Mouse (Mus musculus): ENCODE measurements around the gene Smc1a. TPM values are rescaled to one million over a fixed set of nuclear protein-coding genes. Genes with fewer than 3 reads are reported as not detected.

Smc1a gene
- polyA plus RNA-seq, 1 experiment from 2014 or later, result 99.2 TPM

Other genes starting within 250 kb of the Smc1a start
- 62.4 and 65.5 TPM in 2 replicates for gene Huwe1, start 215.6 kb upstream of the Smc1a start, polyA plus RNA-seq (2015; fragmentation: Nextera tagmentation; extraction: Ambion mirVana)
- gene Hsd17b10, start 14.6 kb upstream of the Smc1a start, polyA plus RNA-seq (2015; fragmentation: Nextera tagmentation; extraction: Ambion mirVana), result 120 and 123 TPM in 2 replicates
- 1.7 and 2.6 TPM in 2 replicates for gene Ribc1, start 133 bp upstream of the Smc1a start, polyA plus RNA-seq (2015; fragmentation: Nextera tagmentation; extraction: Ambion mirVana)
- 4.1 and 5.8 TPM in 2 replicates for gene Iqsec2, start 127.8 kb downstream of the Smc1a start, polyA plus RNA-seq (2015; fragmentation: Nextera tagmentation; extraction: Ambion mirVana)
- 38.3 and 38.6 TPM in 2 replicates for gene Kdm5c, start 216.6 kb downstream of the Smc1a start, polyA plus RNA-seq (2015; fragmentation: Nextera tagmentation; extraction: Ambion mirVana)